Mouse (Mus musculus) cerebellum, adult 2 months (tissue): Measurements from ENCODE around the gene Plcl2.

Experiments used
- CTCF ChIP-seq: fragments of 200-500 bp; IDR thresholded peaks from 2 replicates; pipeline ENCODE4 v1.5.1; 2011; ENCODE audit warnings: low read depth, mild to moderate bottlenecking, control low read depth, low read length, moderate library complexity, borderline replicate concordance; ENCODE audit not compliant: insufficient read depth
- POLR2A ChIP-seq: fragments of 200-500 bp; IDR thresholded peaks from 2 replicates; pipeline ENCODE4 v1.6.1; 2011; ENCODE audit warnings: low read length, control low read depth, borderline replicate concordance; ENCODE audit not compliant: insufficient read depth

DNA sequence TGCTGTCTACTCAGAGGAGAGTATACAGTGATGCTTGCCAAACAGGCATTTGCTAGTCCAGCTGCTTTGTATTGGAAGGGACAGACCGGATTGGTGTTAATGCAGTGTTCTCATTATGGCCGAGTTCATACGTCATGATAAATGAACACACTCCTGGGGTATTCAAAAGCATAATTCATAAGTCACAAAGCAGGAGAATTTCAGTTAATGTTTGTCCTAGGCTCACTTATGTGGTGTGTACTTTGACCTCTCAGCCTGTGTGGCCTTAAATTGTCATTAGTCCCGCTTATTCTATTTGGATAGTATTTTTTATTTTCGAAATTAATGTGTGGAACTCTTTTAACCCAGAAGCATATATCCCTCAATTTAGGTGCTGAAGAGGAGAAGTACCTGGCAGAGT, 10.4 kb downstream of the Plcl2 start:
- TF ChIP-seq CTCF (no peak), POLR2A (no peak)
